Comparison of ENCODE assay signal across 9 mouse cellular contexts in genomic region chr2:151544673-151545072, GRCm38 (mm10). TPM values are rescaled to one million over a fixed set of nuclear protein-coding genes. Genes with fewer than 3 reads are reported as not detected.
DNase-seq lines count a peak whose midpoint lies in the region; ATAC-seq lines count a peak whose summit lies in the region.
"Had no signal": no experiment of that assay in that cellular context is flagged by ENCODE, and none has a peak within 500 bp of the region (broad histone marks: within the 10 kb centered on the region; RNA-seq: fewer than 3 reads in every experiment).

No protein-coding gene starts in this region.

- H3K9me3 ChIP-seq in kidney, embryonic 16.5 days (ENCODE audit: low read length): no peaks in the 10 kb centered on the region
- no peaks in the 10 kb centered on the region for H3K9me3 ChIP-seq in hindbrain, embryonic 11.5 days (ENCODE audit: control insufficient read depth, low read length)
- H3K9me3 ChIP-seq in midbrain, embryonic 15.5 days: no peaks in the 10 kb centered on the region

- peak overlapping the region; percentile 80 for H3K4me2 ChIP-seq in kidney, embryonic 16.5 days (replicated peaks; ENCODE audit: low read depth, low read length)
- H3K4me2 ChIP-seq in hindbrain, embryonic 11.5 days (replicated peaks; ENCODE audit: low read depth, low read length): 0 out of 2 replicates have a peak overlapping the region, but pooled peaks have one; percentile 70
- H3K4me2 ChIP-seq in midbrain, embryonic 15.5 days: peak overlapping the region; percentile 62

- H3K27ac ChIP-seq in kidney, embryonic 16.5 days (ENCODE audit: low read length): no peak overlapping the region
- 0 out of 2 replicates have a peak overlapping the region, but pooled peaks have one; percentile 19 for H3K27ac ChIP-seq in brown adipose tissue, adult 24 weeks (replicated peaks; ENCODE audit: low read depth, low read length)
- H3K27ac ChIP-seq in hindbrain, embryonic 11.5 days (ENCODE audit: low read depth, low read length): no peak overlapping the region
- H3K27ac ChIP-seq in midbrain, embryonic 15.5 days: no peak overlapping the region

- H3K4me3 ChIP-seq in kidney, embryonic 16.5 days (ENCODE audit: low read length): peak overlapping the region; percentile 89
- H3K4me3 ChIP-seq in brown adipose tissue, adult 24 weeks (ENCODE audit: insufficient read depth, low read depth, low read length): peak overlapping the region; percentile 12
- H3K4me3 ChIP-seq in hindbrain, embryonic 11.5 days (ENCODE audit: low read depth, low read length): no peak overlapping the region
- 0 out of 2 replicates have a peak overlapping the region, but pooled peaks have one; percentile 70 for H3K4me3 ChIP-seq in midbrain, embryonic 15.5 days

- 59% methylated on average over 6 of the region's 6 CpGs for WGBS in kidney, embryonic 16.5 days
- WGBS in hindbrain, embryonic 11.5 days: 72% methylated on average over 6 of the region's 6 CpGs
- 50% methylated on average over 6 of the region's 6 CpGs for WGBS in midbrain, embryonic 15.5 days

- no peaks in the 10 kb centered on the region for H3K27me3 ChIP-seq in kidney, embryonic 16.5 days (ENCODE audit: insufficient read depth, low read length)
- no peaks in the 10 kb centered on the region for H3K27me3 ChIP-seq in hindbrain, embryonic 11.5 days (ENCODE audit: control insufficient read depth, insufficient read depth, low read length)
- H3K27me3 ChIP-seq in midbrain, embryonic 15.5 days (replicated peaks): no peaks in the 10 kb centered on the region
- H3K27me3 ChIP-seq: Patski had no signal

- peaks cover 32% of the 10 kb centered on the region for H3K36me3 ChIP-seq in kidney, embryonic 16.5 days (ENCODE audit: insufficient read depth, low read length)
- H3K36me3 ChIP-seq in hindbrain, embryonic 11.5 days (ENCODE audit: control insufficient read depth, insufficient read depth, low read length): no peaks in the 10 kb centered on the region
- peaks cover 16% of the 10 kb centered on the region for H3K36me3 ChIP-seq in midbrain, embryonic 15.5 days (replicated peaks)

- no peak for DNase-seq in kidney, adult 11 months
- no peak for DNase-seq in hindbrain, embryonic 11.5 days (ENCODE audit: low spot score)
- DNase-seq in gastrocnemius, adult 18-20 months (ENCODE audit: low spot score): no peak
- no peak for DNase-seq in cerebellum, adult 11 months
- DNase-seq in embryo, embryonic 10 days (ENCODE audit: low spot score): no peak

- peaks cover 38% of the 10 kb centered on the region for H3K4me1 ChIP-seq in kidney, embryonic 16.5 days (ENCODE audit: insufficient read depth, low read length)
- peaks cover 13% of the 10 kb centered on the region for H3K4me1 ChIP-seq in brown adipose tissue, adult 24 weeks (ENCODE audit: control insufficient read depth, insufficient read depth, insufficient read length, low read length)
- peaks cover 3% of the 10 kb centered on the region for H3K4me1 ChIP-seq in hindbrain, embryonic 11.5 days (replicated peaks; ENCODE audit: control insufficient read depth, insufficient read depth, low read length)
- H3K4me1 ChIP-seq in midbrain, embryonic 15.5 days: peaks cover 42% of the 10 kb centered on the region

- ATAC-seq in kidney, embryonic 16.5 days (ENCODE audit: low FRiP score, low TSS enrichment): no peak
- ATAC-seq in hindbrain, embryonic 11.5 days (ENCODE audit: low FRiP score): no peak
- ATAC-seq in midbrain, embryonic 15.5 days (replicated peaks): no peak
- ATAC-seq: Patski had no signal

- no peak overlapping the region for H3K9ac ChIP-seq in kidney, embryonic 16.5 days (replicated peaks; ENCODE audit: low read length)
- no peak overlapping the region for H3K9ac ChIP-seq in hindbrain, embryonic 11.5 days (ENCODE audit: low read depth, low read length)
- 0 out of 2 replicates have a peak overlapping the region, but pooled peaks have one; percentile 70 for H3K9ac ChIP-seq in midbrain, embryonic 15.5 days

RNA-seq across cellular contexts. Expression of gene Fkbp1a, which starts 2.4 kb away (rescaled TPM):
- polyA plus RNA-seq in kidney, embryonic 16.5 days (2015; fragmentation: Nextera tagmentation; extraction: Ambion mirVana): 723 and 752 TPM in 2 replicates
- polyA plus RNA-seq in brown adipose tissue, adult 24 weeks (2012; ENCODE audit: insufficient read depth, insufficient read length, missing spikeins): 241 and 245 TPM in 2 replicates
- 610 and 637 TPM in 2 replicates for polyA plus RNA-seq in hindbrain, embryonic 11.5 days (2014; fragmentation: Nextera tagmentation; extraction: Ambion mirVana)
- polyA plus RNA-seq in midbrain, embryonic 15.5 days (2015; fragmentation: Nextera tagmentation; extraction: Ambion mirVana): 586 and 594 TPM in 2 replicates
- 100 to 1,000 TPM; 157 to 163 TPM for total RNA-seq in gastrocnemius, adult 18-20 months (2021)

RNA-seq across cellular contexts. Expression of gene Sdcbp2, which starts 27.7 kb away (rescaled TPM):
- 1.7 and 2.4 TPM in 2 replicates for polyA plus RNA-seq in kidney, embryonic 16.5 days (2015; fragmentation: Nextera tagmentation; extraction: Ambion mirVana)
- polyA plus RNA-seq in brown adipose tissue, adult 24 weeks (2012; ENCODE audit: insufficient read depth, insufficient read length, missing spikeins): 1.6 and 1.7 TPM in 2 replicates
- 0.94 and 1.4 TPM in 2 replicates for polyA plus RNA-seq in hindbrain, embryonic 11.5 days (2014; fragmentation: Nextera tagmentation; extraction: Ambion mirVana)
- polyA plus RNA-seq in midbrain, embryonic 15.5 days (2015; fragmentation: Nextera tagmentation; extraction: Ambion mirVana): 0.67 and 0.96 TPM in 2 replicates
- total RNA-seq in gastrocnemius, adult 18-20 months (2021): 1 to 10 TPM in 1 of 2 experiments, under 1 TPM in 1; 0.74 to 1.2 TPM

RNA-seq across cellular contexts. Expression of gene Nsfl1c, which starts 50.7 kb away (rescaled TPM):
- polyA plus RNA-seq in kidney, embryonic 16.5 days (2015; fragmentation: Nextera tagmentation; extraction: Ambion mirVana): 250 and 255 TPM in 2 replicates
- polyA plus RNA-seq in brown adipose tissue, adult 24 weeks (2012; ENCODE audit: insufficient read depth, insufficient read length, missing spikeins): 73.4 and 83.2 TPM in 2 replicates
- 294 and 295 TPM in 2 replicates for polyA plus RNA-seq in hindbrain, embryonic 11.5 days (2014; fragmentation: Nextera tagmentation; extraction: Ambion mirVana)
- 285 and 292 TPM in 2 replicates for polyA plus RNA-seq in midbrain, embryonic 15.5 days (2015; fragmentation: Nextera tagmentation; extraction: Ambion mirVana)
- 10 to 100 TPM; 81.6 to 83.1 TPM for total RNA-seq in gastrocnemius, adult 18-20 months (2021)
